Mouse (Mus musculus) midbrain, embryonic 10.5 days (tissue): ENCODE measurements around the gene Terb1. TPM values are rescaled to one million over a fixed set of nuclear protein-coding genes. Genes with fewer than 3 reads are reported as not detected.

ENCODE experiments used
- DNase-seq: peaks from one replicate; pipeline ENCODE4 v3.0.0-alpha.2; 2017; ENCODE audit warnings: low spot score
- H3K27ac ChIP-seq: fragments of 300-500 bp; sonication (generic); replicated peaks from 2 replicates; pipeline ENCODE4 v1.5.1; 2016; ENCODE audit warnings: mild to moderate bottlenecking
- H3K27me3 ChIP-seq: fragments of 300-500 bp; sonication (generic); 2 replicates; pipeline ENCODE4 v1.6.1; 2016; ENCODE audit warnings: low read depth, mild to moderate bottlenecking; ENCODE audit not compliant: poor library complexity, severe bottlenecking
- H3K36me3 ChIP-seq: fragments of 300-500 bp; sonication (generic); 2 replicates; pipeline ENCODE4 v1.6.1; 2016; ENCODE audit warnings: mild to moderate bottlenecking, moderate library complexity
- H3K4me1 ChIP-seq: fragments of 300-500 bp; sonication (generic); 2 replicates; pipeline ENCODE4 v1.6.1; 2016
- H3K4me3 ChIP-seq: fragments of 300-500 bp; sonication (generic); 2 replicates; pipeline ENCODE4 v1.5.1; 2016; ENCODE audit warnings: mild to moderate bottlenecking, moderate library complexity
- H3K9me3 ChIP-seq: fragments of 300-500 bp; sonication (generic); replicated peaks from 2 replicates; pipeline ENCODE4 v1.6.1; 2016; ENCODE audit warnings: mild to moderate bottlenecking
- WGBS: fragments of 180-500 bp; shearing (Covaris S2); methylation state at CpG from one replicate; pipeline ENCODE4 v1.1.7; 2016; 5-methylcytosine and 5-hydroxymethylcytosine counted together
- polyA plus RNA-seq: library from polyadenylated mRNA; unstranded; fragments of >200 nt; fragmentation: Nextera tagmentation; extraction: Ambion mirVana; gene quantifications from 2 replicates; pipeline ENCODE4 v1.2.1, GENCODE M21; 2016

Terb1 gene
- polyA plus RNA-seq, 1 experiment from 2014 or later, result 0.22 TPM

GRCm38 (mm10) chr8:104534779-104535141, 25.1 kb upstream of the Terb1 start:
- WGBS, result 13% methylated on average over 9 of the region's 9 CpGs
- H3K27ac ChIP-seq, result peak overlapping the region; percentile 96; the same call in 1 of the 2 replicates
- H3K9me3 ChIP-seq, result no peaks in the 10 kb centered on the region

GRCm38 (mm10) chr8:104533971-104534778, 24.5 kb upstream of the Terb1 start, which contains the start of the genes Nae1 and Car7:
Gene Nae1, minus strand, starts transcription at chr8:104534637.
Gene Car7, plus strand, starts transcription at chr8:104534689.
- peaks cover 29% of the 10 kb centered on the region for H3K27me3 ChIP-seq
- H3K4me3 ChIP-seq, result peak within 1 kb of the TSS; percentile 96
- no peaks in the 10 kb centered on the region for H3K9me3 ChIP-seq
- peak; percentile 93 for DNase-seq
- peaks cover 26% of the 10 kb centered on the region for H3K4me1 ChIP-seq
- H3K36me3 ChIP-seq, result peaks cover 25% of the 10 kb centered on the region
- under 1% methylated on average over 70 of the region's 70 CpGs for WGBS
- H3K27ac ChIP-seq, result peak within 1 kb of the TSS; percentile 96

More at GRCm38 (mm10) chr8:104534779-104535141, 25.1 kb upstream of the Terb1 start:
- peaks cover 26% of the 10 kb centered on the region for H3K4me1 ChIP-seq
- H3K4me3 ChIP-seq, result peak overlapping the region; percentile 96
- peaks cover 35% of the 10 kb centered on the region for H3K27me3 ChIP-seq
- peaks cover 19% of the 10 kb centered on the region for H3K36me3 ChIP-seq
- DNase-seq, result no peak

GRCm38 (mm10) chr8:104533551-104533950, 23.8 kb upstream of the Terb1 start:
- Histone ChIP-seq H3K27ac (peak overlapping the region; percentile 96), H3K36me3 (peaks cover 31% of the 10 kb centered on the region), H3K9me3 (no peaks in the 10 kb centered on the region), H3K27me3 (peaks cover 23% of the 10 kb centered on the region), H3K4me3 (peak overlapping the region; percentile 96), H3K4me1 (peaks cover 26% of the 10 kb centered on the region)
- 21% methylated on average over 7 of the region's 7 CpGs for WGBS
- no peak for DNase-seq

- Histone ChIP-seq H3K4me1 (peaks cover 18% of the 10 kb centered on the region), H3K4me3 (no peak overlapping the region), H3K27ac (no peak overlapping the region), H3K9me3 (no peaks in the 10 kb centered on the region), H3K27me3 (no peaks in the 10 kb centered on the region), H3K36me3 (peaks cover 64% of the 10 kb centered on the region)
- 91% methylated on average over 6 of the region's 6 CpGs for WGBS
- no peak for DNase-seq
These were observed 20.0 kb upstream of the Terb1 start for GRCm38 (mm10) chr8:104529671-104530070.

- Histone ChIP-seq H3K36me3 (peaks cover 92% of the 10 kb centered on the region), H3K9me3 (no peaks in the 10 kb centered on the region), H3K27ac (no peak overlapping the region), H3K27me3 (no peaks in the 10 kb centered on the region), H3K4me3 (no peak overlapping the region), H3K4me1 (no peaks in the 10 kb centered on the region)
- WGBS, result 87% methylated on average over 5 of the region's 5 CpGs
- no peak for DNase-seq
These were observed 8.2 kb upstream of the Terb1 start for GRCm38 (mm10) chr8:104517872-104518271.

GRCm38 (mm10) chr8:104510134-104510533, 424 bp upstream of the Terb1 start:
- H3K9me3 ChIP-seq, result no peaks in the 10 kb centered on the region
- WGBS, result 76% methylated on average over 3 of the region's 3 CpGs
- DNase-seq, result no peak
- peaks cover 16% of the 10 kb centered on the region for H3K4me1 ChIP-seq
- peaks cover 10% of the 10 kb centered on the region; the same call in 1 of the 2 replicates for H3K27me3 ChIP-seq
- H3K4me3 ChIP-seq, result peak overlapping the region; percentile 76
- peaks cover 32% of the 10 kb centered on the region for H3K36me3 ChIP-seq
- no peak overlapping the region for H3K27ac ChIP-seq

- DNase-seq, result no peak
- no peak overlapping the region for H3K27ac ChIP-seq
- no peaks in the 10 kb centered on the region for H3K9me3 ChIP-seq
- H3K36me3 ChIP-seq, result no peaks in the 10 kb centered on the region
- H3K27me3 ChIP-seq, result no peaks in the 10 kb centered on the region
- WGBS, result 58% methylated on average over 1 of the region's 1 CpGs
- no peaks in the 10 kb centered on the region for H3K4me1 ChIP-seq
- no peak overlapping the region for H3K4me3 ChIP-seq
These were observed 30.6 kb downstream of the Terb1 start for GRCm38 (mm10) chr8:104479091-104479490.

- H3K4me1 ChIP-seq, result no peaks in the 10 kb centered on the region
- DNase-seq, result no peak
- no peaks in the 10 kb centered on the region for H3K9me3 ChIP-seq
- H3K27ac ChIP-seq, result no peak overlapping the region
- 83% methylated on average over 3 of the region's 3 CpGs for WGBS
- H3K27me3 ChIP-seq, result no peaks in the 10 kb centered on the region
- H3K4me3 ChIP-seq, result no peak overlapping the region
- no peaks in the 10 kb centered on the region for H3K36me3 ChIP-seq
These were observed 37.2 kb downstream of the Terb1 start for GRCm38 (mm10) chr8:104472465-104472864.

- Histone ChIP-seq H3K27me3 (no peaks in the 10 kb centered on the region), H3K4me1 (no peaks in the 10 kb centered on the region)
- 83% methylated on average over 2 of the region's 2 CpGs for WGBS
These were observed 42.2 kb downstream of the Terb1 start for GRCm38 (mm10) chr8:104467463-104467862.

GRCm38 (mm10) chr8:104452177-104452576, 57.5 kb downstream of the Terb1 start:
- DNase-seq, result no peak
- Histone ChIP-seq H3K4me1 (no peaks in the 10 kb centered on the region), H3K9me3 (no peaks in the 10 kb centered on the region), H3K27me3 (no peaks in the 10 kb centered on the region), H3K27ac (no peak overlapping the region), H3K4me3 (no peak overlapping the region), H3K36me3 (no peaks in the 10 kb centered on the region)
- 91% methylated on average over 3 of the region's 3 CpGs for WGBS

More at GRCm38 (mm10) chr8:104467463-104467862, 42.2 kb downstream of the Terb1 start:
- no peak for DNase-seq
- no peak overlapping the region for H3K4me3 ChIP-seq
- no peaks in the 10 kb centered on the region for H3K36me3 ChIP-seq
- H3K9me3 ChIP-seq, result no peaks in the 10 kb centered on the region
- no peak overlapping the region for H3K27ac ChIP-seq

GRCm38 (mm10) chr8:104448796-104449195, 60.9 kb downstream of the Terb1 start:
- no peaks in the 10 kb centered on the region for H3K9me3 ChIP-seq
- no peaks in the 10 kb centered on the region for H3K36me3 ChIP-seq
- no peaks in the 10 kb centered on the region for H3K4me1 ChIP-seq
- no peak overlapping the region for H3K4me3 ChIP-seq
- H3K27me3 ChIP-seq, result no peaks in the 10 kb centered on the region
- no peak overlapping the region for H3K27ac ChIP-seq
- WGBS, result 83% methylated on average over 3 of the region's 3 CpGs
- no peak for DNase-seq

- H3K9me3 ChIP-seq, result no peaks in the 10 kb centered on the region
- WGBS, result 78% methylated on average over 3 of the region's 3 CpGs
- DNase-seq, result no peak
- no peak overlapping the region for H3K27ac ChIP-seq
- peaks cover 2% of the 10 kb centered on the region; the same call in 1 of the 2 replicates for H3K36me3 ChIP-seq
- H3K4me3 ChIP-seq, result no peak overlapping the region
- no peaks in the 10 kb centered on the region for H3K27me3 ChIP-seq
- peaks cover 10% of the 10 kb centered on the region for H3K4me1 ChIP-seq
These were observed 63.7 kb downstream of the Terb1 start for GRCm38 (mm10) chr8:104446016-104446415.

GRCm38 (mm10) chr8:104445248-104445647, 64.5 kb downstream of the Terb1 start:
- Histone ChIP-seq H3K27ac (no peak overlapping the region), H3K36me3 (peaks cover 9% of the 10 kb centered on the region), H3K4me3 (no peak overlapping the region), H3K4me1 (peaks cover 16% of the 10 kb centered on the region), H3K27me3 (no peaks in the 10 kb centered on the region), H3K9me3 (no peaks in the 10 kb centered on the region)
- DNase-seq, result no peak
- 64% methylated on average over 6 of the region's 6 CpGs for WGBS
